Mouse (Mus musculus): Measurements from ENCODE around the gene Ctsa. TPM values are rescaled to one million over a fixed set of nuclear protein-coding genes. Genes with fewer than 3 reads are reported as not detected.

Gene Ctsa
- polyA plus RNA-seq, 1 experiment = 7.3 TPM

- Histone ChIP-seq H3K36me3 (ENCODE audit: control insufficient read depth) (peaks cover 53% of the 10 kb centered on the region), H3K27me3 (ENCODE audit: control insufficient read depth) (no peaks in the 10 kb centered on the region), H3K4me3 (replicated peaks) (no peak overlapping the region), H3K9me3 (ENCODE audit: control insufficient read depth, low read length) (no peaks in the 10 kb centered on the region), H3K4me1 (ENCODE audit: control insufficient read depth) (peaks cover 47% of the 10 kb centered on the region)
- no peak for TF ChIP-seq TAL1 (IDR thresholded peaks at IDR 0.05; ENCODE audit: low read length)
- no peak for TF ChIP-seq GATA1 (IDR thresholded peaks at IDR 0.05; ENCODE audit: low read length)
These were observed 15.0 kb upstream of the Ctsa start for GRCm38 (mm10) chr2:164817703-164818102.

DNA sequence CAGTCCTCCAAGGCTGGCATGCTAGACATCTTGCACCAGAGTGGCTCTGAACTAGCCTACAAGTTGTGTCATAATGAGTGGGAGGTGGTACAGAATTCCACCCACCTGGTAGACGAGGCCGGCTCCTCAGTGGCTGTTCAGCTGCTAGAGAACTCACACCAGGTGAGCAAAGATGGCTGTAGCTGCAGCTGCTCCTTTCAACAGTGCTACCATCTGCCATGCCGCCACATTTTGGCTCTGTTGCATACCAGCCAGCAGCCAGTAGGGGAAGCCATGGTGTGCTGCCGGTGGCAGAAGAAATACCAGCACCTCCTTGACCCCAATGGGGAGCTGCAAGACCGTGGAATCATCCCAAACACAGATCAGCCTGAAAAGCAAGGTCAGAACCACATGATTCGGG lies 11.6 kb upstream of the Ctsa start:
- Histone ChIP-seq H3K36me3 (ENCODE audit: control insufficient read depth) (peaks cover 49% of the 10 kb centered on the region), H3K4me1 (ENCODE audit: control insufficient read depth) (peaks cover 46% of the 10 kb centered on the region), H3K27me3 (ENCODE audit: control insufficient read depth) (no peaks in the 10 kb centered on the region), H3K4me3 (replicated peaks) (no peak overlapping the region), H3K9me3 (ENCODE audit: control insufficient read depth, low read length) (peaks cover 5% of the 10 kb centered on the region; the same call in 1 of the 2 replicates)
- no peak for TF ChIP-seq TAL1 (IDR thresholded peaks at IDR 0.05; ENCODE audit: low read length)
- no peak for TF ChIP-seq GATA1 (IDR thresholded peaks at IDR 0.05; ENCODE audit: low read length)

GRCm38 (mm10) chr2:164822636-164823165 lies 10.0 kb upstream of the Ctsa start, which contains the start of gene Zswim1:
TSS of gene Zswim1 (plus strand) at chr2:164822686.
- Histone ChIP-seq H3K9me3 (ENCODE audit: control insufficient read depth, low read length) (peaks cover 5% of the 10 kb centered on the region; the same call in 1 of the 2 replicates), H3K27me3 (ENCODE audit: control insufficient read depth) (no peaks in the 10 kb centered on the region), H3K4me3 (replicated peaks) (peak within 1 kb of the TSS; percentile 82), H3K36me3 (ENCODE audit: control insufficient read depth) (peaks cover 63% of the 10 kb centered on the region), H3K4me1 (ENCODE audit: control insufficient read depth) (peaks cover 50% of the 10 kb centered on the region)
- TF ChIP-seq GATA1 (IDR thresholded peaks at IDR 0.05; ENCODE audit: low read length) (no peak), TAL1 (IDR thresholded peaks at IDR 0.05; ENCODE audit: low read length) (no peak)

- Histone ChIP-seq H3K4me3 (replicated peaks) (peak overlapping the region; percentile 82), H3K4me1 (ENCODE audit: control insufficient read depth) (peaks cover 48% of the 10 kb centered on the region), H3K36me3 (ENCODE audit: control insufficient read depth) (peaks cover 66% of the 10 kb centered on the region), H3K27me3 (ENCODE audit: control insufficient read depth) (no peaks in the 10 kb centered on the region), H3K9me3 (ENCODE audit: control insufficient read depth, low read length) (peaks cover 5% of the 10 kb centered on the region; the same call in 1 of the 2 replicates)
- TF ChIP-seq GATA1 (IDR thresholded peaks at IDR 0.05; ENCODE audit: low read length) = no peak
- TF ChIP-seq TAL1 (IDR thresholded peaks at IDR 0.05; ENCODE audit: low read length) = no peak
These were observed 9.5 kb upstream of the Ctsa start for GRCm38 (mm10) chr2:164823181-164823585.

DNA sequence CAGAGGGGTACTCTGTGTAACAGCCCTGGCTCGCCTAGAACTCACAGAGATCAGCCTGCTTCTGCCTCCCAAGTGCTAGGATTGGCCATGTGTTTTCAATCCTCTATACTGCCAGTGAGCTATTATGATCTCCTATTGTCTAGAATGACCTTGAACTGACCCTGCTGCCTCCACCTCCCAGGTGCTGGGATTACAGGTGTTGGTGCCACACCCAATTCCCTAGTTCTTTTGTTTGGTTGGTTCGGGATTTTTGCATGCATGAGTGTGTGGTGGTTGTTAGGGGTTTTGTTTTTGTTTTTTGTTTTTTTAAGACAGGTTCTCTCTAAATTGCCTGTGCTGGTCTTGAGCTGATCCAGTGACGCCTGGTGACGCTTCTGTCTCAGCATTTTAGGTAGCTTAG lies 8.7 kb upstream of the Ctsa start:
- TF ChIP-seq TAL1 (IDR thresholded peaks at IDR 0.05; ENCODE audit: low read length) = no peak
- TF ChIP-seq GATA1 (IDR thresholded peaks at IDR 0.05; ENCODE audit: low read length) = no peak
- Histone ChIP-seq H3K9me3 (ENCODE audit: control insufficient read depth, low read length) (peaks cover 5% of the 10 kb centered on the region; the same call in 1 of the 2 replicates), H3K4me3 (replicated peaks) (peak overlapping the region; percentile 82), H3K4me1 (ENCODE audit: control insufficient read depth) (peaks cover 48% of the 10 kb centered on the region), H3K27me3 (ENCODE audit: control insufficient read depth) (no peaks in the 10 kb centered on the region), H3K36me3 (ENCODE audit: control insufficient read depth) (peaks cover 72% of the 10 kb centered on the region)

- peaks cover 48% of the 10 kb centered on the region for H3K4me1 ChIP-seq (ENCODE audit: control insufficient read depth)
- H3K36me3 ChIP-seq (ENCODE audit: control insufficient read depth) = peaks cover 59% of the 10 kb centered on the region
- H3K27me3 ChIP-seq (ENCODE audit: control insufficient read depth) = no peaks in the 10 kb centered on the region
These were observed 7.2 kb upstream of the Ctsa start for GRCm38 (mm10) chr2:164825521-164825920.

DNA sequence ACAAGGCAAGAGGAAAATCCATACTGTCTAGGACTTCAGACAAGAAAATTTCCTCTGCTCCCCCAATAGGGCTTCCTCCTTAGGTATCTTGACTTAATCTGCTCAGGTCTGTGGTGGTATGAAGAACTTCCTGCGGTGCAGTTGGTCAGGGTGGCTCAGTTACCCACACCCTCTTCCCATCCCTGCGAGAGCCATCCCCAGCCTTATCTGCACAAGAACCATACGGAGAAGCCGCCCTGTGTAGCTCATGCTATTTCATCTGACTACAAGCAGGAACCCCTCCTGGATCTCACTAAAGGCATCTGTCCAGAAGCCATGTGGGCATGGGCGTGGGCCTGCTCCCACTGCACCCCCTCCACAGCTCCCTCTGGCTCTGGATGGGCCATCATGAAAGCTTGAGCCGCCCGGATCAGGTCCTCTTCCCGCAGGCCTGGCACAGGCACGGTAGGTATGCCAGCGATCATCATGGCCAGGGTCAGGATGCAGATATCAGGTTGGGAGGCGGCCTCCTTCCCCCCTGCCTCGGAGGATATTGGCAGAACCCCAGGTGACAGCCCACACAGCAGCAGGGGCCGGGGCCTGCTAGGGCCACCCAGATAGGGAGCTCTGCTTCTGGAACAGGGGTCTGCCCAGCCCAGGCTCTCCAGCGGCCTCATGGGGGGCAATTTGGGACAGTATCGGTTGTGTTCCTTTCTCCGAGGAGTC lies 5.4 kb upstream of the Ctsa start:
- Histone ChIP-seq H3K27me3 (ENCODE audit: control insufficient read depth) (no peaks in the 10 kb centered on the region), H3K4me3 (replicated peaks) (no peak overlapping the region), H3K36me3 (ENCODE audit: control insufficient read depth) (peaks cover 46% of the 10 kb centered on the region), H3K9me3 (ENCODE audit: control insufficient read depth, low read length) (peaks cover 5% of the 10 kb centered on the region; the same call in 1 of the 2 replicates), H3K4me1 (ENCODE audit: control insufficient read depth) (peaks cover 37% of the 10 kb centered on the region)
- TF ChIP-seq GATA1 (IDR thresholded peaks at IDR 0.05; ENCODE audit: low read length) (no peak), TAL1 (IDR thresholded peaks at IDR 0.05; ENCODE audit: low read length) (no peak)

More at GRCm38 (mm10) chr2:164825521-164825920, 7.2 kb upstream of the Ctsa start:
- TF ChIP-seq GATA1 (IDR thresholded peaks at IDR 0.05; ENCODE audit: low read length) (no peak), TAL1 (IDR thresholded peaks at IDR 0.05; ENCODE audit: low read length) (no peak)
- Histone ChIP-seq H3K9me3 (ENCODE audit: control insufficient read depth, low read length) (peaks cover 5% of the 10 kb centered on the region; the same call in 1 of the 2 replicates), H3K4me3 (replicated peaks) (no peak overlapping the region)

- Histone ChIP-seq H3K4me1 (ENCODE audit: control insufficient read depth) (peaks cover 38% of the 10 kb centered on the region), H3K9me3 (ENCODE audit: control insufficient read depth, low read length) (peaks cover 5% of the 10 kb centered on the region; the same call in 1 of the 2 replicates), H3K27me3 (ENCODE audit: control insufficient read depth) (no peaks in the 10 kb centered on the region), H3K4me3 (replicated peaks) (no peak within 1 kb of the TSS), H3K36me3 (ENCODE audit: control insufficient read depth) (peaks cover 46% of the 10 kb centered on the region)
- no peak for TF ChIP-seq TAL1 (IDR thresholded peaks at IDR 0.05; ENCODE audit: low read length)
- no peak for TF ChIP-seq GATA1 (IDR thresholded peaks at IDR 0.05; ENCODE audit: low read length)
These were observed 4.2 kb upstream of the Ctsa start, which contains the start of gene Spata25 for GRCm38 (mm10) chr2:164828437-164828836. TSS of gene Spata25 (minus strand) at chr2:164828537.

GRCm38 (mm10) chr2:164829090-164829489 lies 3.6 kb upstream of the Ctsa start:
- TF ChIP-seq GATA1 (IDR thresholded peaks at IDR 0.05; ENCODE audit: low read length) (no peak), TAL1 (IDR thresholded peaks at IDR 0.05; ENCODE audit: low read length) (no peak)
- no peaks in the 10 kb centered on the region for H3K27me3 ChIP-seq (ENCODE audit: control insufficient read depth)
- H3K36me3 ChIP-seq (ENCODE audit: control insufficient read depth) = peaks cover 46% of the 10 kb centered on the region
- no peak overlapping the region for H3K4me3 ChIP-seq (replicated peaks)
- peaks cover 5% of the 10 kb centered on the region; the same call in 1 of the 2 replicates for H3K9me3 ChIP-seq (ENCODE audit: control insufficient read depth, low read length)
- H3K4me1 ChIP-seq (ENCODE audit: control insufficient read depth) = peaks cover 40% of the 10 kb centered on the region

Data from erythroblast, embryonic 14.5 days (primary cell).